Mouse (Mus musculus): ENCODE data around the gene Bcl11b.

Gene Bcl11b

GRCm38 (mm10) chr12:107998746-107999145 is 4.7 kb downstream of the Bcl11b start:
- DNase-seq (ENCODE audit: low spot score in 2 of 2) = peak in 1 of 2 experiments; percentile 87

GRCm38 (mm10) chr12:107997901-107998300 is 5.5 kb downstream of the Bcl11b start:
- no peak for DNase-seq (ENCODE audit: low spot score in 2 of 2)

- no peak for DNase-seq (ENCODE audit: low spot score in 2 of 2)
These were observed 6.2 kb downstream of the Bcl11b start for GRCm38 (mm10) chr12:107997241-107997640.

- no peak for DNase-seq (ENCODE audit: low spot score in 2 of 2)
These were observed 6.6 kb downstream of the Bcl11b start for GRCm38 (mm10) chr12:107996773-107997172.

- no peak for DNase-seq (ENCODE audit: low spot score in 2 of 2)
These were observed 7.2 kb downstream of the Bcl11b start for GRCm38 (mm10) chr12:107996216-107996615.

- DNase-seq (ENCODE audit: low spot score in 2 of 2) = no peak
These were observed 9.0 kb downstream of the Bcl11b start for GRCm38 (mm10) chr12:107994421-107994820.

- DNase-seq (ENCODE audit: low spot score in 2 of 2) = no peak
These were observed 10.4 kb downstream of the Bcl11b start for GRCm38 (mm10) chr12:107993029-107993428.

GRCm38 (mm10) chr12:107991191-107991590 is 12.2 kb downstream of the Bcl11b start:
- no peak for DNase-seq (ENCODE audit: low spot score in 2 of 2)

GRCm38 (mm10) chr12:107983211-107983610 is 20.2 kb downstream of the Bcl11b start:
- no peak for DNase-seq (ENCODE audit: low spot score in 2 of 2)

GRCm38 (mm10) chr12:107982306-107982705 is 21.1 kb downstream of the Bcl11b start:
- DNase-seq (ENCODE audit: low spot score in 2 of 2) = no peak

GRCm38 (mm10) chr12:107981231-107981630 is 22.2 kb downstream of the Bcl11b start:
- DNase-seq (ENCODE audit: low spot score in 2 of 2) = no peak

GRCm38 (mm10) chr12:107980261-107980961 is 23.0 kb downstream of the Bcl11b start:
- DNase-seq (ENCODE audit: low spot score in 2 of 2) = no peak

GRCm38 (mm10) chr12:107979710-107980260 is 23.6 kb downstream of the Bcl11b start:
- no peak for DNase-seq (ENCODE audit: low spot score in 2 of 2)

- DNase-seq (ENCODE audit: low spot score in 2 of 2) = no peak
These were observed 24.6 kb downstream of the Bcl11b start for GRCm38 (mm10) chr12:107978736-107979255.

GRCm38 (mm10) chr12:107978063-107978462 is 25.3 kb downstream of the Bcl11b start:
- no peak for DNase-seq (ENCODE audit: low spot score in 2 of 2)

- DNase-seq (ENCODE audit: low spot score in 2 of 2) = no peak
These were observed 25.9 kb downstream of the Bcl11b start for GRCm38 (mm10) chr12:107977534-107977933.

GRCm38 (mm10) chr12:107977086-107977485 is 26.3 kb downstream of the Bcl11b start:
- no peak for DNase-seq (ENCODE audit: low spot score in 2 of 2)

- peak in 1 of 2 experiments; percentile 38 for DNase-seq (ENCODE audit: low spot score in 2 of 2)
These were observed 26.8 kb downstream of the Bcl11b start for GRCm38 (mm10) chr12:107976571-107977001.

- DNase-seq (ENCODE audit: low spot score in 2 of 2) = peak in 1 of 2 experiments; percentile 56
These were observed 27.4 kb downstream of the Bcl11b start for GRCm38 (mm10) chr12:107975897-107976570.

GRCm38 (mm10) chr12:107975479-107975896 is 27.9 kb downstream of the Bcl11b start:
- DNase-seq (ENCODE audit: low spot score in 2 of 2) = no peak

- DNase-seq (ENCODE audit: low spot score in 2 of 2) = no peak
These were observed 28.9 kb downstream of the Bcl11b start for GRCm38 (mm10) chr12:107974504-107974903.

- DNase-seq (ENCODE audit: low spot score in 2 of 2) = no peak
These were observed 29.8 kb downstream of the Bcl11b start for GRCm38 (mm10) chr12:107973556-107974140.

Data from left cerebral cortex, adult 9 months (tissue).